Mouse (Mus musculus) lung, embryonic 16.5 days (tissue): ENCODE measurements around the gene Mxra8. TPM values are rescaled to one million over a fixed set of nuclear protein-coding genes. Genes with fewer than 3 reads are reported as not detected.
A peak's percentile ranks its signal among the peaks of the same experiment; 100 is the strongest.

Experiments used
- ATAC-seq: fragments of 200-750 bp; cut with Nextera tagmentation; 2 replicates; pipeline ENCODE4 v1.8.0; 2017; ENCODE audit warnings: low read depth, mild to moderate bottlenecking, moderate library complexity
- H3K27ac ChIP-seq: fragments of 300-500 bp; sonication (generic); 2 replicates; pipeline ENCODE4 v1.5.1; 2014; ENCODE audit warnings: mild to moderate bottlenecking, control low read depth, low read length
- H3K27me3 ChIP-seq: fragments of 300-500 bp; sonication (generic); 2 replicates; pipeline ENCODE4 v1.6.1; 2014; ENCODE audit warnings: low read depth, low read length, mixed read lengths; ENCODE audit not compliant: control insufficient read depth, insufficient read depth
- H3K36me3 ChIP-seq: fragments of 300-500 bp; sonication (generic); 2 replicates; pipeline ENCODE4 v1.6.1; 2014; ENCODE audit warnings: low read length; ENCODE audit not compliant: control insufficient read depth, insufficient read depth
- H3K4me1 ChIP-seq: fragments of 300-500 bp; sonication (generic); replicated peaks from 2 replicates; pipeline ENCODE4 v1.6.1; 2014; ENCODE audit warnings: low read length, mixed read lengths; ENCODE audit not compliant: control insufficient read depth, insufficient read depth
- H3K4me2 ChIP-seq: fragments of 300-500 bp; sonication (generic); 2 replicates; pipeline ENCODE4 v1.6.1; 2014; ENCODE audit warnings: low read depth, low read length, control low read depth
- H3K4me3 ChIP-seq: fragments of 300-500 bp; sonication (generic); 2 replicates; pipeline ENCODE4 v1.5.1; 2014; ENCODE audit warnings: mild to moderate bottlenecking, low read length, control low read depth
- H3K9ac ChIP-seq: fragments of 300-500 bp; sonication (generic); 2 replicates; pipeline ENCODE4 v1.6.1; 2014; ENCODE audit warnings: low read length, control low read depth
- H3K9me3 ChIP-seq: fragments of 300-500 bp; sonication (generic); 2 replicates; pipeline ENCODE4 v1.6.1; 2016; ENCODE audit warnings: low read length; ENCODE audit not compliant: control insufficient read depth
- WGBS: fragments of 180-500 bp; shearing (Covaris S2); extraction: QIAGEN DNeasy Blood & Tissue Kit; methylation state at CpG from one replicate; pipeline ENCODE4 v1.1.7; 2014; 5-methylcytosine and 5-hydroxymethylcytosine counted together
- polyA plus RNA-seq: library from polyadenylated mRNA; unstranded; fragments of >200 nt; fragmentation: Nextera tagmentation; extraction: Ambion mirVana; gene quantifications from 2 replicates; pipeline ENCODE4 v1.2.1, GENCODE M21; 2015

Gene Mxra8
- polyA plus RNA-seq, 1 experiment from 2014 or later = 246 TPM

- peaks cover 19% of the 10 kb centered on the region for H3K36me3 ChIP-seq
- no peaks in the 10 kb centered on the region for H3K27me3 ChIP-seq
- H3K27ac ChIP-seq = no peak overlapping the region
- H3K4me2 ChIP-seq = no peak overlapping the region
- no peak overlapping the region for H3K4me3 ChIP-seq
- WGBS = 78% methylated on average over 2 of the region's 2 CpGs
- H3K9ac ChIP-seq = no peak overlapping the region
- no peak for ATAC-seq
- no peaks in the 10 kb centered on the region for H3K9me3 ChIP-seq
- H3K4me1 ChIP-seq = peaks cover 14% of the 10 kb centered on the region
Measured at GRCm38 (mm10) chr4:155851951-155852411, 12.5 kb downstream of the Mxra8 start.

GRCm38 (mm10) chr4:155853421-155853820, 13.9 kb downstream of the Mxra8 start:
- H3K27me3 ChIP-seq = no peaks in the 10 kb centered on the region

GRCm38 (mm10) chr4:155854991-155855390, 15.5 kb downstream of the Mxra8 start:
- H3K27me3 ChIP-seq = no peaks in the 10 kb centered on the region
- no peaks in the 10 kb centered on the region for H3K4me1 ChIP-seq
- 89% methylated on average over 12 of the region's 12 CpGs for WGBS
- peaks cover 26% of the 10 kb centered on the region for H3K36me3 ChIP-seq
- ATAC-seq = no peak
- no peak overlapping the region for H3K27ac ChIP-seq
- no peak overlapping the region for H3K4me2 ChIP-seq
- no peak overlapping the region for H3K9ac ChIP-seq
- no peaks in the 10 kb centered on the region for H3K9me3 ChIP-seq
- no peak overlapping the region for H3K4me3 ChIP-seq

More at GRCm38 (mm10) chr4:155853421-155853820, 13.9 kb downstream of the Mxra8 start:
- Histone ChIP-seq H3K36me3 (peaks cover 24% of the 10 kb centered on the region), H3K4me3 (no peak overlapping the region), H3K9ac (no peak overlapping the region), H3K4me1 (peaks cover 9% of the 10 kb centered on the region), H3K4me2 (no peak overlapping the region), H3K9me3 (no peaks in the 10 kb centered on the region), H3K27ac (no peak overlapping the region)
- 83% methylated on average over 8 of the region's 9 CpGs for WGBS
- ATAC-seq = no peak

- Histone ChIP-seq H3K27me3 (no peaks in the 10 kb centered on the region), H3K4me2 (no peak overlapping the region), H3K9ac (no peak overlapping the region), H3K4me1 (no peaks in the 10 kb centered on the region), H3K9me3 (no peaks in the 10 kb centered on the region), H3K4me3 (no peak overlapping the region), H3K27ac (no peak overlapping the region), H3K36me3 (peaks cover 26% of the 10 kb centered on the region)
- no peak for ATAC-seq
- 84% methylated on average over 12 of the region's 12 CpGs for WGBS
Measured at GRCm38 (mm10) chr4:155856071-155856470, 16.6 kb downstream of the Mxra8 start.

GRCm38 (mm10) chr4:155856881-155857280, 17.4 kb downstream of the Mxra8 start:
- 86% methylated on average over 3 of the region's 3 CpGs for WGBS

GRCm38 (mm10) chr4:155859318-155859717, 19.8 kb downstream of the Mxra8 start:
- H3K27ac ChIP-seq = no peak overlapping the region
- peak; percentile 58 for ATAC-seq
- H3K4me1 ChIP-seq = no peaks in the 10 kb centered on the region
- no peak overlapping the region for H3K4me3 ChIP-seq
- H3K9me3 ChIP-seq = no peaks in the 10 kb centered on the region
- no peak overlapping the region for H3K4me2 ChIP-seq
- no peak overlapping the region for H3K9ac ChIP-seq
- H3K27me3 ChIP-seq = no peaks in the 10 kb centered on the region
- WGBS = 14% methylated on average over 13 of the region's 13 CpGs
- peaks cover 21% of the 10 kb centered on the region for H3K36me3 ChIP-seq

More at GRCm38 (mm10) chr4:155856881-155857280, 17.4 kb downstream of the Mxra8 start:
- Histone ChIP-seq H3K36me3 (peaks cover 26% of the 10 kb centered on the region), H3K9me3 (no peaks in the 10 kb centered on the region), H3K27me3 (no peaks in the 10 kb centered on the region), H3K27ac (no peak overlapping the region), H3K4me3 (no peak overlapping the region), H3K4me1 (no peaks in the 10 kb centered on the region), H3K4me2 (no peak overlapping the region), H3K9ac (no peak overlapping the region)
- no peak for ATAC-seq

GRCm38 (mm10) chr4:155861787-155862186, 22.3 kb downstream of the Mxra8 start:
- Histone ChIP-seq H3K4me2 (no peak overlapping the region), H3K4me3 (no peak overlapping the region), H3K9me3 (no peaks in the 10 kb centered on the region), H3K27ac (no peak overlapping the region), H3K9ac (no peak overlapping the region), H3K36me3 (peaks cover 20% of the 10 kb centered on the region), H3K27me3 (no peaks in the 10 kb centered on the region), H3K4me1 (no peaks in the 10 kb centered on the region)
- no peak for ATAC-seq
- 86% methylated on average over 7 of the region's 7 CpGs for WGBS

GRCm38 (mm10) chr4:155863001-155863400, 23.5 kb downstream of the Mxra8 start, which contains the start of gene Tas1r3:
Tas1r3 (minus strand) TSS chr4:155863362.
- H3K9ac ChIP-seq = no peak within 1 kb of the TSS
- no peak within 1 kb of the TSS for H3K27ac ChIP-seq
- H3K4me3 ChIP-seq = no peak within 1 kb of the TSS
- H3K4me1 ChIP-seq = no peaks in the 10 kb centered on the region
- no peak for ATAC-seq
- H3K27me3 ChIP-seq = no peaks in the 10 kb centered on the region
- H3K9me3 ChIP-seq = no peaks in the 10 kb centered on the region
- H3K4me2 ChIP-seq = no peak within 1 kb of the TSS
- peaks cover 15% of the 10 kb centered on the region for H3K36me3 ChIP-seq
- 76% methylated on average over 5 of the region's 5 CpGs for WGBS

- WGBS = 7% methylated on average over 22 of the region's 22 CpGs
- peak overlapping the region; percentile 80 for H3K4me3 ChIP-seq
- H3K9me3 ChIP-seq = no peaks in the 10 kb centered on the region
- H3K27ac ChIP-seq = peak overlapping the region; percentile 36
- peak overlapping the region; percentile 84 for H3K4me2 ChIP-seq
- ATAC-seq = peak; percentile 41
- H3K4me1 ChIP-seq = peaks cover 18% of the 10 kb centered on the region
- H3K27me3 ChIP-seq = no peaks in the 10 kb centered on the region
- peak overlapping the region; percentile 84 for H3K9ac ChIP-seq
- peaks cover 23% of the 10 kb centered on the region for H3K36me3 ChIP-seq
Measured at GRCm38 (mm10) chr4:155868614-155869298, 29.3 kb downstream of the Mxra8 start.
